Mouse (Mus musculus) midbrain, embryonic 15.5 days (tissue): ENCODE results near the gene Gm973. TPM values are rescaled to one million over a fixed set of nuclear protein-coding genes. Genes with fewer than 3 reads are reported as not detected.

ENCODE experiments used
- ATAC-seq: fragments of 200-750 bp; cut with Nextera tagmentation; replicated peaks from 2 replicates; pipeline ENCODE4 v1.8.0; 2017; ENCODE audit warnings: moderate TSS enrichment
- H3K27ac ChIP-seq: fragments of 300-500 bp; sonication (generic); 2 replicates; pipeline ENCODE4 v1.5.1; 2015; ENCODE audit warnings: mild to moderate bottlenecking, inconsistent platforms
- H3K27me3 ChIP-seq: fragments of 300-500 bp; sonication (generic); replicated peaks from 2 replicates; pipeline ENCODE4 v1.6.1; 2015; ENCODE audit warnings: inconsistent platforms
- H3K36me3 ChIP-seq: fragments of 300-500 bp; sonication (generic); replicated peaks from 2 replicates; pipeline ENCODE4 v1.6.1; 2015; ENCODE audit warnings: inconsistent platforms
- H3K4me1 ChIP-seq: fragments of 300-500 bp; sonication (generic); 2 replicates; pipeline ENCODE4 v1.6.1; 2015; ENCODE audit warnings: inconsistent platforms
- H3K4me2 ChIP-seq: fragments of 300-500 bp; sonication (generic); 2 replicates; pipeline ENCODE4 v1.6.1; 2015; ENCODE audit warnings: inconsistent platforms, mild to moderate bottlenecking, moderate library complexity
- H3K4me3 ChIP-seq: fragments of 300-500 bp; sonication (generic); 2 replicates; pipeline ENCODE4 v1.5.1; 2015; ENCODE audit warnings: mild to moderate bottlenecking, inconsistent platforms
- H3K9ac ChIP-seq: fragments of 300-500 bp; sonication (generic); 2 replicates; pipeline ENCODE4 v1.6.1; 2015; ENCODE audit warnings: mild to moderate bottlenecking, inconsistent platforms
- H3K9me3 ChIP-seq: fragments of 300-500 bp; sonication (generic); 2 replicates; pipeline ENCODE4 v1.6.1; 2016; ENCODE audit warnings: inconsistent platforms
- WGBS: fragments of 180-500 bp; shearing (Covaris S2); methylation state at CpG from one replicate; pipeline ENCODE4 v1.1.7; 2015; ENCODE audit warnings: mixed read lengths; 5-methylcytosine and 5-hydroxymethylcytosine counted together
- polyA plus RNA-seq: library from polyadenylated mRNA; unstranded; fragments of >200 nt; fragmentation: Nextera tagmentation; extraction: Ambion mirVana; gene quantifications from 2 replicates; pipeline ENCODE4 v1.2.1, GENCODE M21; 2015

Gm973 gene
- polyA plus RNA-seq, 1 experiment from 2014 or later = 10.9 TPM

GRCm38 (mm10) chr1:59603893-59604292 is 87.8 kb downstream of the Gm973 start:
- H3K9me3 ChIP-seq = no peaks in the 10 kb centered on the region
- no peaks in the 10 kb centered on the region for H3K36me3 ChIP-seq
- no peak overlapping the region for H3K4me3 ChIP-seq
- no peaks in the 10 kb centered on the region for H3K27me3 ChIP-seq
- H3K4me2 ChIP-seq = no peak overlapping the region
- 17% methylated on average over 11 of the region's 11 CpGs for WGBS
- H3K27ac ChIP-seq = no peak overlapping the region
- ATAC-seq = no peak; the same call in 1 of the 2 replicates
- no peak overlapping the region for H3K9ac ChIP-seq
- H3K4me1 ChIP-seq = no peaks in the 10 kb centered on the region

GRCm38 (mm10) chr1:59606479-59606878 is 90.4 kb downstream of the Gm973 start:
- Histone ChIP-seq H3K4me2 (no peak overlapping the region), H3K27me3 (no peaks in the 10 kb centered on the region), H3K27ac (no peak overlapping the region), H3K9me3 (no peaks in the 10 kb centered on the region), H3K36me3 (no peaks in the 10 kb centered on the region), H3K9ac (no peak overlapping the region), H3K4me1 (no peaks in the 10 kb centered on the region), H3K4me3 (no peak overlapping the region)
- WGBS = 88% methylated on average over 13 of the region's 13 CpGs
- no peak; the same call in 1 of the 2 replicates for ATAC-seq

DNA sequence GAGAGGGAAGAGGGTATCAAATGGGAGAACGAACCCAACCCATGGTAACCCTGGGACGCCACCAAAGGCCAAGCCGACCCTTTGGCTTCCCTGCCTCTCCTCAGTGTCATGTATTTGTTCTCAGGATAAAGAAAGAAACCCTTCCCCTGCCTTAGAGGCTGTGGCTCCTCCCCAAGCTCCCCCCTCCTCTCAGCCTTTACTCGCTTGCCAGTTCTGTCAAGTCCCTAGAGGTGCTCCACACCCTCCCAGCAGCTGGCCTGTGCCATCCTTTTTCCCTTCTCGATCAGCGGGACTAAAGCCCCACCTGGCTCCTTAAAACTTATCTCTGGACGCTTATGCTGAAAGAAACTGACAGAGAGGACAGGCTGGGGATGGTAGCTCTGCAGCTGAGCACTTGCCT is 91.0 kb downstream of the Gm973 start:
- no peak for ATAC-seq
- Histone ChIP-seq H3K4me3 (no peak overlapping the region), H3K4me1 (no peaks in the 10 kb centered on the region), H3K4me2 (no peak overlapping the region), H3K36me3 (no peaks in the 10 kb centered on the region), H3K9ac (no peak overlapping the region), H3K9me3 (no peaks in the 10 kb centered on the region), H3K27ac (no peak overlapping the region), H3K27me3 (no peaks in the 10 kb centered on the region)
- 46% methylated on average over 7 of the region's 7 CpGs for WGBS

- no peak overlapping the region for H3K4me2 ChIP-seq
- H3K27ac ChIP-seq = no peak overlapping the region
- no peaks in the 10 kb centered on the region for H3K9me3 ChIP-seq
- H3K4me1 ChIP-seq = no peaks in the 10 kb centered on the region
- H3K36me3 ChIP-seq = no peaks in the 10 kb centered on the region
- WGBS = 84% methylated on average over 7 of the region's 7 CpGs
- ATAC-seq = no peak
- H3K9ac ChIP-seq = no peak overlapping the region
- no peaks in the 10 kb centered on the region for H3K27me3 ChIP-seq
- no peak overlapping the region for H3K4me3 ChIP-seq
Observed at GRCm38 (mm10) chr1:59608125-59608762, 92.2 kb downstream of the Gm973 start.

DNA sequence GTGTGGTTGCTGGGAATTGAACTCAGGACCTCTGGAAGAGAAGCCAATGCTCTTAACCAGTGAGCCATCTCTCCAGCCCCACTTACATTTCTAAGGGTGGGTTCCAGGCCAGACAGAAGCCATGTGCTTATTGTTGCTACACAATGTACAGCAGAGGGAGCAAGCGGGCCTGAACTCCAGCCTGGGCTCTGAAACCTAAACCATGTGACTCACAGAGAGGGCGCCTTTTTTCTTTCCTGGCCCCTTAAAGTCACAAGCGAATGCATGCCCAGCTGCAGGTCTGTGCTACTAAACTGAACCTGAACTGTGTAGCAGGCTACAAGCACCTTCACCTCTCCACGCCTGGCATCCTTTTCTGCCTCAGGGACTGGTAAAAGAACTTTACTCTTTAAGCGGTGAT is 92.9 kb downstream of the Gm973 start:
- Histone ChIP-seq H3K4me2 (no peak overlapping the region), H3K4me1 (no peaks in the 10 kb centered on the region), H3K27ac (no peak overlapping the region), H3K4me3 (no peak overlapping the region), H3K9me3 (no peaks in the 10 kb centered on the region), H3K27me3 (no peaks in the 10 kb centered on the region), H3K36me3 (no peaks in the 10 kb centered on the region), H3K9ac (no peak overlapping the region)
- ATAC-seq = no peak
- WGBS = 66% methylated on average over 5 of the region's 5 CpGs

DNA sequence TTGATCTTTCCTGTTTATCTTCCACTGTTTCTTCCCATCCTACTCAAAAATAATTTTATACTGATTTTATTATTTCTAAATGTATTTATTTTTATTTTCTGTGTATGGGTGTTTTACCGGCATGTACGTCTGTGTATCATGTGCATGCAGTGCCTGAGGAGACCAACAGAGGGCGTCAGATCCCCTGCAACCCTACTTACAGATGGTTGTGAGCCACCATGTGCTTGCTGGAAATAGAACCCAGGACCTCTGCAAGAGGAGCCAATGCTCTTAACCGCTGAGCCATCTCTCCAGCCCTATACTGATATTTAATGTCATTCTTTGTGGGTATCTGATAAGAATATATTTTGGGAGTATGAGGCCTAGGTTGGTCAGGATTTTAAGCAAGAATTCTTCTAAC is 93.4 kb downstream of the Gm973 start:
- no peaks in the 10 kb centered on the region for H3K36me3 ChIP-seq
- no peak overlapping the region for H3K27ac ChIP-seq
- no peaks in the 10 kb centered on the region for H3K4me1 ChIP-seq
- H3K9me3 ChIP-seq = no peaks in the 10 kb centered on the region
- no peak overlapping the region for H3K4me2 ChIP-seq
- no peak overlapping the region for H3K4me3 ChIP-seq
- ATAC-seq = no peak
- H3K9ac ChIP-seq = no peak overlapping the region
- WGBS = 86% methylated on average over 4 of the region's 4 CpGs
- no peaks in the 10 kb centered on the region for H3K27me3 ChIP-seq

DNA sequence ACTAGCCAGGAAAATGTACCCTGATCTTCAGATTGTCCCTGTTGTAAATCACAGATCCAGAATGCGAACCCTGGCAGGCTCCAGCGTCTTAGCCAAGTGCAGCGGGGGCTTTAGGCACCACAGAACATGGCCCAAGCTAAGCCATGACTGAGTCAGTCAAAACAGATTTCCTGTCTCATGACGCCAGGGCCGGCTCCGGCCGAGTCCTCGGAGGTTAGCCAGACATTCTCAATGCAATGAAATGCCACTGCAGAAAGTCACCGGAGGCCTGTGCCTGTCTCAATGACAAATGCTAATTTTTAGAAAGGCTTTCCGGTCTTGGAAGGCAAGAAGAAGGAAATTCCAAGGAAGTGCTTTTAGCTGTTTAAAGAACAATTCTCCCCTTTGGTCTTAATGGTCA is 93.8 kb downstream of the Gm973 start:
- Histone ChIP-seq H3K27ac (no peak overlapping the region), H3K4me2 (no peak overlapping the region), H3K36me3 (no peaks in the 10 kb centered on the region), H3K9me3 (no peaks in the 10 kb centered on the region), H3K4me3 (no peak overlapping the region), H3K27me3 (no peaks in the 10 kb centered on the region), H3K4me1 (no peaks in the 10 kb centered on the region), H3K9ac (no peak overlapping the region)
- ATAC-seq = no peak
- 86% methylated on average over 10 of the region's 10 CpGs for WGBS

DNA sequence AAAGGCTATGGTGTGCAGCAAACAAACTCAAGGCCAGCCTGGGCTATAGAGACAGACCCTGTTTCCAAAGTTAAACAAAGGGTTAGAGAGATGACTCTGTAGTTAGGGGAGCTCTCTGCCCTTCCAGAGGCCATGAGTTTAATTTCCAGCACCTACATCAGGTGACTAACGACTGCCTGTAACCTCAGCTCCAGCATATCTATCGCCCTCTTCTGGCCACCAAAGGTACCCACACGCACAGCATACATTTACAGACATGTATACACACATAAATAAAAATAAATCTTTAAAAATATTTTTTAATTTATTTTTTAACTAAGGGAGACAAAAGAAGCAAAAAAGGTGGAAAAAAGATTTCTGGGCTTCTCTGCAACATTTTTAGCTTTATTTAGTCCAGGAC is 94.9 kb downstream of the Gm973 start:
- H3K9ac ChIP-seq = no peak overlapping the region
- H3K4me1 ChIP-seq = no peaks in the 10 kb centered on the region
- no peaks in the 10 kb centered on the region for H3K27me3 ChIP-seq
- H3K36me3 ChIP-seq = no peaks in the 10 kb centered on the region
- H3K27ac ChIP-seq = no peak overlapping the region
- no peak overlapping the region for H3K4me3 ChIP-seq
- ATAC-seq = no peak
- WGBS = 91% methylated on average over 3 of the region's 3 CpGs
- no peak overlapping the region for H3K4me2 ChIP-seq
- H3K9me3 ChIP-seq = no peaks in the 10 kb centered on the region

- Histone ChIP-seq H3K9ac (no peak overlapping the region), H3K4me2 (no peak overlapping the region), H3K4me3 (no peak overlapping the region), H3K9me3 (no peaks in the 10 kb centered on the region), H3K4me1 (no peaks in the 10 kb centered on the region), H3K27me3 (no peaks in the 10 kb centered on the region), H3K36me3 (no peaks in the 10 kb centered on the region), H3K27ac (no peak overlapping the region)
- 47% methylated on average over 6 of the region's 6 CpGs for WGBS
- ATAC-seq = no peak
Observed at GRCm38 (mm10) chr1:59613795-59614194, 97.7 kb downstream of the Gm973 start.

GRCm38 (mm10) chr1:59615021-59615420 is 99.0 kb downstream of the Gm973 start:
- Histone ChIP-seq H3K4me3 (no peak overlapping the region), H3K9ac (no peak overlapping the region), H3K27me3 (no peaks in the 10 kb centered on the region), H3K4me2 (no peak overlapping the region), H3K27ac (no peak overlapping the region), H3K9me3 (no peaks in the 10 kb centered on the region), H3K4me1 (no peaks in the 10 kb centered on the region), H3K36me3 (no peaks in the 10 kb centered on the region)
- no peak for ATAC-seq
- WGBS = 83% methylated on average over 2 of the region's 2 CpGs

- H3K27me3 ChIP-seq = no peaks in the 10 kb centered on the region
- H3K36me3 ChIP-seq = no peaks in the 10 kb centered on the region
- no peak overlapping the region for H3K9ac ChIP-seq
- H3K4me3 ChIP-seq = no peak overlapping the region
- H3K4me1 ChIP-seq = no peaks in the 10 kb centered on the region
- H3K27ac ChIP-seq = no peak overlapping the region
- H3K9me3 ChIP-seq = no peaks in the 10 kb centered on the region
- no peak for ATAC-seq
- H3K4me2 ChIP-seq = no peak overlapping the region
- 93% methylated on average over 10 of the region's 10 CpGs for WGBS
Observed at GRCm38 (mm10) chr1:59619201-59619600, 103.1 kb downstream of the Gm973 start.

GRCm38 (mm10) chr1:59623325-59624017 is 107.4 kb downstream of the Gm973 start:
- Histone ChIP-seq H3K27ac (no peak overlapping the region), H3K4me3 (no peak overlapping the region), H3K36me3 (no peaks in the 10 kb centered on the region), H3K4me2 (no peak overlapping the region), H3K9ac (no peak overlapping the region), H3K27me3 (no peaks in the 10 kb centered on the region), H3K9me3 (no peaks in the 10 kb centered on the region), H3K4me1 (no peaks in the 10 kb centered on the region)
- ATAC-seq = peak; percentile 96
- 36% methylated on average over 5 of the region's 5 CpGs for WGBS

GRCm38 (mm10) chr1:59625410-59625809 is 109.3 kb downstream of the Gm973 start:
- Histone ChIP-seq H3K4me1 (no peaks in the 10 kb centered on the region), H3K36me3 (no peaks in the 10 kb centered on the region), H3K27me3 (no peaks in the 10 kb centered on the region), H3K9ac (no peak overlapping the region), H3K4me3 (no peak overlapping the region), H3K4me2 (no peak overlapping the region), H3K9me3 (no peaks in the 10 kb centered on the region), H3K27ac (no peak overlapping the region)
- 73% methylated on average over 5 of the region's 5 CpGs for WGBS
- ATAC-seq = no peak
